Mouse (Mus musculus) 3134 (cell line): Measurements from ENCODE around the gene Bank1.

Experiments used
- DNase-seq: peaks from one replicate; pipeline ENCODE4 v3.0.0-alpha.2; 2011; ENCODE audit warnings: low spot score; ENCODE audit not compliant: insufficient read length; ENCODE audit errors: extremely low read depth

The Bank1 gene

GRCm38 (mm10) chr3:136109411-136110139, 216.3 kb downstream of the Bank1 start:
- DNase-seq = no peak

DNA sequence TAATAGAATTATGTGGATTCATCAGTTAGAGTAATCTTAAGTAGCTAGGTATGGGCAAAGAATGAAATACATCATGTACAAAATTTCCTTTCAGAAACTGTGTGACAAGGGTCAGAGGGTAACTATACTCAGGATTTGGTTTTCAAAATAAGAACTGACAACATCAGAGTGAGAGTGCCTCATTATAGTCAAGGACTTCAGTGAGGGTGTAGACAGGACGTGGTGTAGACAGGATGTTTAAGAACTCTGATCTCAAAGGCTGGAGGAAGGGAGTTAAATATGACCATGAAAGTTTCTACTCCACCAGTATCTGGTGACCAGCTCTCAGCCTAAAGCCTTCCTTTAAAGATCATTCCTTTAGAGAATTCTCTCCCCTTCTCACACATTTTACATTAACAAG, 219.4 kb downstream of the Bank1 start:
- no peak for DNase-seq

DNA sequence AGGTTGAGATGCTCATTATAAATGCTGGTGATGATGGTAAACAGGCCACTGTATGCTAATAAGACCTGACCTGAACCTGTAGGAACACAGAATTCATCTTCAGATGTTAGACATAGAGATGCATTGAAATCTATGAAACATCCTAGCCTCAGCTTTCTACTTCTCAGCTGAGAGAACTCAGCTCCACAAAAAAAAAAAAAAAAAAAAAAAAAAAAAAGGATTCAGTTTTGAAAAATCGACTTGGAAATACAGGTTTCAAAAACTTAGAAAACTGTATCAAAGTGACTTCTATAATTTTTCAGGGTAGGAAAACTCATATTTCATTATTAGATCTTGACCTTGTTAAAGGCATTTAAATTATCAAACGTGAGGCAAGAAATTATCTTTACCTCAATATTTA, 222.5 kb downstream of the Bank1 start:
- DNase-seq = no peak

DNA sequence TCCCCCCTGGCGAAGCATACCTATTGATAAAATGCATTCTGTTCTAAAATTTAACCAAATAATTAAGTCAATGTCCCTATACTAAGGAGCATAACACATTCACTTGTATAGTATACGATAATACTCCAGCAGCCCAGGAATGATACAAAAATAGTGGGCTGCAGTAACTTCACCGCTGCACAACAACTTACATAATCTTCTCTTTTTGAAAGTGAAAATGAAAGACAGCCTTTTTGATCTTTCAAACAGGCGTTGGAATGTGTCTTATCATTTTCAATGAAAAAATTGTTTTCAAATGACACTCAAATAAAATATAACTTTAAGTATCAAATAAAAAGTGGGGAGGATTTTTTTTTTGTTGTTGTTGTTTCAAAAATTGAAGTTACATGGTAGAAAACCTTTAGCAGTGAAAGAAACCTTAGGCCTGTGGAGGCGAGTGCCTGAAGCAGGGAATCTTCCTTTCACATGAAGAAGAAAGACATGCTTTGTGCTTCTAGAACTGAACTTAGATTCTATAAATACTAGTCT, 224.8 kb downstream of the Bank1 start:
- DNase-seq = peak; percentile 6

- DNase-seq = peak; percentile 3
Observed at GRCm38 (mm10) chr3:136100292-136100691, 225.6 kb downstream of the Bank1 start.

DNA sequence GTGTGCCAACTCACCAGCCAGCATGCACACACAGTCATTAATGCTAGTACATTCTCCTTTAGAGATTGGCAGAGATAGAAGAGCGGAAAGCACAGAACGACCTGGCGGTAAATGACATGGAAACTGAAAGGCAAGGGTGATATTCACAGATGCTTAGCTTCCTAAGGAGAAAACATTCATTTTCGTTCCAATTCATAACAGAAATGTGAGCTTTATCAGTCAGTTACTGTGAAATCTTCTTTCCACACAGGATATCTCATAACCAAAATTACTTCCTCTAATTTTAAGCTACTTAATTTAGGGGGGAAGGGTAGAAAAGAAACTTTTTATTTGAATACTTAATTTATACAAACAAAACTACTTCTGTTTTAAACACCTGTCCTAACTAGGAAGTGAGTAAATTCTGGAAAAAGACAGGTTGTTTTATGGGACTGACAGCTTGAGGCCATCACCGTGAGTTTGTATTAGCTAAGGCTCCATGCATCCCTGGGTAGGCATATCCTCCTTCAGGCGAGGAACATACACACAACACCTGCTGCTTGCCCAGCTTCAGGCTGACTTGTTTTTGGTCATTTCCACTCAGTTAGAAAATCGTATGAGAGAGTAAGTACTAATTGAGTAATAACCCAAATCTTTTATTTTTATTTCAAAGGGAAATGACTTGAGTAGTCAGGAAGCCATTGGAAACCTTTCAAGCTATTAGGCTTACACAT, 238.8 kb downstream of the Bank1 start:
- no peak for DNase-seq

GRCm38 (mm10) chr3:136086431-136086830, 239.4 kb downstream of the Bank1 start:
- DNase-seq = no peak

DNA sequence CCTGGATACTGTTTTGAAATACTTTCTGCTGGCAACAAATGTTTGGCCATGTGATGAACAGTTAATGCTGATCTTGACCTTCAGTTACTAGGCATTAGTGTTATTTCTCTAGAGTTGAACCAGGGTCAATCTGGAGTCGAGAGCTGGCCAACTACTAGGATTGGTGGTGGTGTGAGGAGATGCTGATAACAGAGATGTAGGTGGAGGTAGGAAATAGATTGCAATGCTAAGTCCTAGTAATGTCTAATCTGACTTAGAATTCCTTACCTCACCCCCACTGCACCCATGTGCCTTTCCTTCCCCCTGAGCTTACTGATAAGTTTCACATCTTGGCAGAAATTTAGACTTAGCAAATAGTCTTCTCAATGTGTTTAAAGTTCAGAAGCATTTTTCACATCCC, 240.8 kb downstream of the Bank1 start:
- DNase-seq = no peak

- DNase-seq = no peak
Observed at GRCm38 (mm10) chr3:136084066-136084465, 241.8 kb downstream of the Bank1 start.

GRCm38 (mm10) chr3:136081264-136081663, 244.6 kb downstream of the Bank1 start:
- DNase-seq = no peak

- no peak for DNase-seq
Observed at GRCm38 (mm10) chr3:136078535-136078934, 247.3 kb downstream of the Bank1 start.

- DNase-seq = no peak
Observed at GRCm38 (mm10) chr3:136070394-136070793, 255.5 kb downstream of the Bank1 start.

- no peak for DNase-seq
Observed at GRCm38 (mm10) chr3:136061907-136062306, 264.0 kb downstream of the Bank1 start.

GRCm38 (mm10) chr3:136050635-136051034, 275.2 kb downstream of the Bank1 start:
- DNase-seq = no peak

DNA sequence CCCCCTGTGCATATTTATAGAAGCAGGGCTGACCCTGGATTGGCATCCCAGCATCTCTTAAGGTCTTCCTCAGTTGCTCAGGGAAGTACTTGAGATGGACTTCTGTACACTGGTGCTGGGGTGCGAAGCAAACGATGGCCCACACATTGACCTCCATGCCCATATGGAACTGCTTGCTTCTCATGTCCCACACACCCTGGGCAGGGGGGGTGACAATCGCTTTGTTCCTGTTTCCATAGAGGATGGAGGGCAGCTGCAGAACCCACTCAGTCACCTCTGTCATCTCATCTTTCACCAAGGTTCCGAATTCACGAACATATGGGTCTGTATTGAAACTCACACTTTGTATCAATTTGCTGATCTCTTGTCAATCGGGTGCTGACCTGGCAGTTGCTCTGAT, 275.7 kb downstream of the Bank1 start:
- DNase-seq = no peak

DNA sequence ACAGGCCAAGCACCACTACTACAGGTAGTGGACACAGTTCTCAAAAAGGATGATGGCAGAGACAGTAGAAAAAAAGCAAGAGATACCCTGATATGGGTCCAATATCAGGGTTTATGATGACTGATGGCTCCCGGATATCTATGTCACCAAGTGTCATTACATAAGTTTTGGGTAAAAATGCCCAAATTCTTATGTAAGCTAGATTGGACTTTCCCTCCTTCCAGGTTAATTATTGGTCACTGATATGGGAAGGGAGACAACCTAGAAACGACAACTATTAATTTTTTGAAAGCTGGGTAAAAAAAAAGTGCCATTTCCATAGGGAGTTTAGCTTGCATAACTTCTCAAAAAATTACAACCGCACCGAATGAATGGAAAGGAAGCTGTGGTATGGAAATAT, 277.8 kb downstream of the Bank1 start:
- no peak for DNase-seq

- no peak for DNase-seq
Observed at GRCm38 (mm10) chr3:136045381-136045780, 280.5 kb downstream of the Bank1 start.

GRCm38 (mm10) chr3:136040041-136040440, 285.8 kb downstream of the Bank1 start:
- DNase-seq = no peak

DNA sequence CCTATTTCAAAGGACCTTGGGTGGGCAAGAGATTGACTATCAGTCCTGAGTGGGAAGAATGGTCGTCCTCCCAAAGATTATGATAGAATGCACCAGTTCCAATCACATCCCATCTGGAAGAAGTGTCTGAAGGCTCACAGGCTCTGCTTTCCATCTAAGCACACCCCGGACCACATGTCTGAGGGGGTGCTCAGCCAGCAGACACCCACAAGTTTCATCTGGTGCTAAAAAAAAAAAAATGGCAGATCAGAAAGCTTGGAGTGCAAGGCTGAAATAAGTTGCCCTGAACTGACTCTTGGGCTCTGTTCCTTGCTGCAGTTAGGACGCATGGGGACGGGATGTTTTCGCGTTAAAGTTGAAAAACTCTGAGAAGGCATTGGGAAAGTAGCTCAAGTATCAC, 286.4 kb downstream of the Bank1 start:
- DNase-seq = no peak

DNA sequence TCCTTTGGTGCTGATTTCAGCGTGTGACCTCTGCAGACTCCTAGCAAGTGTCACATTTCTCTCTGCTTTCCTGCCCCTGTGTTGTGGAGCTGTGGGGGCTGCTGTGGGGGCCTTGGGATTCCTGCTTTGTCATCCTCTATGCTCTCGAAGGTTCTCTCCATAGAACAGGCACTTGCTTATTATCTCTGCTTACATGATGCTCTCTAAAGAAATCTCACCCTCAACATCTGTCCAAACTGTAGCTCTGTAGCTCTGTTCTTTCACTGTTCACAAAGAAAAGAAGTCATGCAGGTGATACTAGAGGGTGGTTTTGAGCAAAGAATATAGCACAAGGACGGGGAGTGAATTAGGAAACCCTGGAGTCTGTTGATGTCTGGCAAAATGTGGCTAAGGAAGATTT, 288.6 kb downstream of the Bank1 start:
- no peak for DNase-seq

- no peak for DNase-seq
Observed at GRCm38 (mm10) chr3:136035784-136036183, 290.1 kb downstream of the Bank1 start.

DNA sequence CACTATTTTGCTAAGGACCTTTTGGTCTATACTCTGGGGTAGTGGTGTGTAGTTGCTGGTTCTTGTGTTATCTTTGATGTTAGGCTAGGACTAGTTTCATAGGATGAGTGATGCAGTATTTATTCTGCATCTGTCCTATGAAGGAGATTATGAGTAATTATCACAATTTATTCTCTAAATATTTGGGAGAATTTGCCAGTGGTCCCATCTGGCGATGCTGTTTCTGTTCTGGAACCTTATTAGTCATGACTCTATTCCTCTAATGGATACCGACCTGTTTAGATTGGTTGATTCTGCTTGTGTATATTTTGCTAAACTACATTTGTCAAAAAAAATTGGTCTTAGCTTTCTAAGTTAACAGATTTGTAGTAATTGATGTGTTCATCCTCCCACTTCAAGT, 301.0 kb downstream of the Bank1 start:
- DNase-seq = no peak
